Mouse (Mus musculus): ENCODE results near the gene Csf2. TPM values are rescaled to one million over a fixed set of nuclear protein-coding genes. Genes with fewer than 3 reads are reported as not detected.

Gene Csf2
- total RNA-seq, 4 experiments from 2014 or later: not detected

Other genes with a start within 250 kb of the Csf2 start
- gene Slc22a4, start 221.6 kb downstream of the Csf2 start, total RNA-seq (2022): 10 to 100 TPM in 1 of 4 experiments, 1 to 10 TPM in 3; 7.8 to 14.1 (median 8.4) TPM
- 10 to 100 TPM; 16.4 to 25.2 (median 21.2) TPM for gene Pdlim4, start 180.7 kb downstream of the Csf2 start, total RNA-seq (2022)
- 10 to 100 TPM; 24.3 to 30.8 (median 26.7) TPM for gene P4ha2, start 149.6 kb downstream of the Csf2 start, total RNA-seq (2022)
- gene Il3, start 17.6 kb upstream of the Csf2 start, total RNA-seq (2022): not detected
- 100 to 1,000 TPM; 180 to 215 (median 192) TPM for gene Acsl6, start 54.1 kb upstream of the Csf2 start, total RNA-seq (2022)
- gene Meikin, start 121.0 kb upstream of the Csf2 start, total RNA-seq (2022): not detected
- gene Fnip1, start 188.5 kb upstream of the Csf2 start, total RNA-seq (2022): 10 to 100 TPM; 35.4 to 40.2 (median 38.2) TPM